Mouse (Mus musculus) gonadal fat pad, adult 2 months (tissue): Measurements from ENCODE around the gene Naa38. TPM values are rescaled to one million over a fixed set of nuclear protein-coding genes. Genes with fewer than 3 reads are reported as not detected.
"Not testable (repeated sequence)": the region's sequence is repeated elsewhere in the genome, so short reads cannot be mapped to it uniquely, and the experiment has no call there.

Experiments used
- DNase-seq: peaks from one replicate; pipeline ENCODE4 v3.0.0-alpha.2; 2012; ENCODE audit warnings: low read depth
- polyA plus RNA-seq: library from polyadenylated mRNA; depleted of rRNA; stranded (reverse); fragments of >200 nt; gene quantifications from 2 replicates; pipeline ENCODE4 v1.2.3, GENCODE M21; 2012

Naa38 gene
- polyA plus RNA-seq, 1 experiment, result 269 TPM

DNA sequence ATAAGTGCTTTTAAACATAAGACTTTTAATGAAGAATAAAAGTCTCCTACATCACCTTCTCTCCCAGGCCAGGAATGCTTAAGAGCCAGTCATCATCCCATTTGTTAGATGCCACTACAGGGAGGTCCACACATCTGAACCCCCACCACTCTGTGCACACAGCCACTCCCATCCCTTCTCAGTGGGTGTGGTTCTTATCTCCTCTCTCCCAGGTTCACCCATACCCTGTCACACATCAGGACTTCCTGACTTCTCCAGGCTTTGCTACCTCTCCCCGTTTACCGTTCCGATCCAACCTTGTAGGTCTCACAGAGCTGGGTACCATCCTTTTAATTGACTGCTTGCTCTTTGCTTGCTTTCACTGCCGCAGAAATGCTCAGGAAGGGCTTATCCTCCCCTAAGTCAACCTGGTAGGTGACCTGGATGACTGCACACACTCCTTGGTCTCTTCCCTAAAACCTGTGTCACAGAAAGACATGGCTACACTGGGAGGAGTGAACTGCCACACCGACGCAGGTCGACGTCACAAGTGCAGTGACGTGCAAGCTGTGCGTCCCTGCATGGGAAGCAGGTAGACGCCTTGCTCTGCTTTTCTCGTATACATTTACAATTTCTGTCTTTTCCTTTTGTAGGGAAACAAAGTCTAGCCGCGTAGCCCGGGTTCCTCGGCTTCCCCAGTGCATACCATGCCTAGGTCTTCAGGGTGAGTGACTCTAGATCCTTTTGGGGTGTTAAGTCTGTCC, 21.9 kb upstream of the Naa38 start:
- DNase-seq, result no peak

DNA sequence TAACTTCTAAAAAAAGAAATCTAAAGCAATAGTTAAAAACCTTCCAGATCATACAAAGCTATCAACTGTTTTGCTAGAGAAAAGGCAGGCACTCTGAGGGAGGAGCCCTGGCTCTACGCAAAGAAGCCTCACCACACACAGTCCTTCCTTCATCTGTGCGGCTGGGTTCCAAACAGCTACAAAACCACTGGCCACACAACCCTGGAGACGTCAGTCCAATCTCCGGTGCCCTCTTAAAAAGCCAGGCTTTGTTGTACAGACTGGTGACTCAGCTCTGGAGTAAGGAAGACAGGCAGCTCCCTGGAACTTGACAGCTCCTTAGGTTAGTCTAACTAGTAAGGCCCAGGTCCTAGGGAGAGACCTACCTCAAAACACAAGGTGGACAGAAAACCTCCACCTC, 19.6 kb upstream of the Naa38 start:
- no peak for DNase-seq

DNA sequence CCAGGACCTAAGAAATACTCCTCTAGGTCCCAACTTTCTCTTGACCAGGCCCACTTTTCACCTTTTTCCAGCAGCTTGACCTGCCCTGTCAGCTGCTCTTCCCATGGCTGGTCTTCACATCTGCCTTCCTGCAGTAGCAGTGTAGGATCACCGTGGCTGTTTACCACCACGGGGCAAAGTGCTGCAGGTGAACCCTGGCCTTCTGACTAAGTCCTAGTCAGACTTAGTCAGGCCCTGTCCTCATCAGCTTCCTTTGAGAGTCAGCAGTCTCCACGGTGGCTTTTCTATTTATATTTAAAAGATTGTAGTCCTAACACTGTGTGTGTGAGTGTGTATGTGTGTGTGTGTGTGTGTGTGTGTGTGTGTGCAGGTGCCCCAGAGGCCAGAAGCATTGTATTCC, 17.5 kb upstream of the Naa38 start:
- no peak for DNase-seq

DNA sequence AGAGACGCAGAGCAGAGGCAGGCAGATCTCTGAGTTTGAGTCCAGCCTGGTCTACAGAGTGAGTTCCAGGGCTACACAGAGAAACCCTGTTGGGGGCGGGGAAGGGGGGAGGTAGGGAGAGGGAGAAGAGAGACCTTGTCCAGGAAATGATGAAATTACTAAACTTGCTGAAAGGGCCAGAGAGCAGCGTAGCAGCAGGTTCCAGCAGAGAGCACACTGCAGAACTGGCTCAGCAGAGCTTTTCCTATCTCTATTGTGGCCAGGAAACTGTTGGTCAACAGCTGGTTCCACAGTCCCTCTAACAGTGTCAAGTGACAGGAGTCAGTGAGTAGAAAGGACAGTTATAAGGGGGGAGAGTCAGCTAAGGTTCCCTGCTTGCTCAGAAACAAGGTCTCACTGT, 15.7 kb upstream of the Naa38 start:
- no peak for DNase-seq

DNA sequence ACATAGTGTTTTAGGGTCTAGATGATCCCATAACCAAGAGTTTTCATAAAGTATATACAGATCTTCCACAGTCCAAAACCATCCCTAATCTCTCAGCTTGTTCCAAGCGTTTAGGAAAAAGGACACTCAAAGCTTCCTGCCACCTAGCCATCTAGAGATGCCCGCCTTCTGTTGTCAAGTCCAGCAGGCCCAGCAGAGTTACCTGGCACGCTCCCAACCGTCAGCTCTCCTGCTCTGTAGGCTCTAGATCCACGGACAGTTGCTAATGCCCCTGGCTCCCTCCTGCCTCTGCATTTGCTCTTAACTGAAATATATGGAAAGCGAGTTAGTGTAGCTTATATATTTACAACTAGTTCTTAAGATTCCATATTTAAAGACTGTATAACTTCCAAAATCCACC, 13.9 kb upstream of the Naa38 start:
- no peak for DNase-seq

DNA sequence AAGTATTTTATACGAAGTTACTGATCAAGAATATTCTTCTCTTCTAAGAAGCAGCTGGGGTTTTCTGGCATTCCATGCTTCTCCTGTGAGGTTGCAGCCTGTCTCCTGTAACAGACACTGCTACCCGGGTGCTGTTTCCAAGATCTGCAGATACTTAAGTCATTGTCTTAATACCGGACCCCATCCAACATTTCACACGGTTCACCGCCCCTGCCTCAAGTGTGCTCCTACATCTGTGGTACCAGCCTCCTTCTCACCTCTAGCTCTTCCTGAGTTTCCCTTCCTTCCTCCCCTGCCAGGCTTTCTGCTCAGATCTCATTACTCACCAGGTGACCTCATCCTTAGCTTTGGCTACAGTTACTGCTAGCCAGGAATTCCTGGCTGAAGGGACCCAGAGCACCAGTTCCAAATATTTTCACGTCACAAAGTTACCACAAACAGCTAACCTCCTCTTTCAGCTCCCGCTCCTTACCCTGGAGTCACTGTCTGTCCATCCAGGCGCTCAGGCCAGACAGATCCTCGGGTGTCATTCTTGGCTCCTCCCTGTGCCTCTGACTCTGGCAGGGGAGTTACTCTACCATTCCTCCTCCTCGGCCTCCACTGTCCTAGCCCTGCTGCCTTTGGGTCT, 12.7 kb upstream of the Naa38 start:
- DNase-seq, result no peak

DNA sequence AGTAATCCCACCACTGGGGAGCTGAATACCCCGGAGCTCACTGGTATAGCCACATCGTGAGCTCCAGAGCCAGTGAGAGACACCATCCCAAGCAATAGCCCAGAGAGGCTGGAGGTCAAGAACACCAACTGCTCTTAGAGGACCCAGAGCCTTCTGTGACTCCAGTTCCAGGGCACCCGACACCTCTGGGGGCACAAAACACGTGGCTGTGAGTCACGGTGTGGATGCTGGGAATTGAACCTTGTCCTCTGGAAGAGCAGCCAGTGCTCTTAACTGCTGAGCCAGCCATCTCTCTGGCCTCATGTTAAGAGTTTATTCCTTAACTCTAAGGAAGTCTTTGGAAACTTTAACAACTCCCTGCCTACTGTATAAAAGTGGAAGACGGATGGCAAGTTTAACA, 10.3 kb upstream of the Naa38 start:
- DNase-seq, result no peak

DNA sequence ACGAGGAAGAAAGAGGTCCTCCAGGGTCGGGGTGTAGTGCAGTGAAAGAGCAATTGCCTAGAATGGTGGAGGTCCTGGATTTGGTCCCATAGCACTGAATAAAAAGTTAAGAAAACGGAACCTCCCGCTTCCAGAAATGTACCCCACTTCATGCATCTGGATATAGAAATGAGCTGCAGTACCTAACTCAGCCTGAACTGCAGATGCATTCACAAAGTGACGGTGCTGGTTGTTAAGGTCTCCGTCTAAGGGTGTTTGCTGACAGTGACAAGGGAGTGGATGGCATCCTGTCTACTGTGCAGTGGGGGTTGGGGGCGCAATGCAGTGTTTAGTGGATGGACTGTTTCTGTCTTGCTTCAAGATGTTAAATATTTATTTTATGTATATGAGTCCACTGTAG, 8.5 kb upstream of the Naa38 start:
- DNase-seq, result no peak

DNA sequence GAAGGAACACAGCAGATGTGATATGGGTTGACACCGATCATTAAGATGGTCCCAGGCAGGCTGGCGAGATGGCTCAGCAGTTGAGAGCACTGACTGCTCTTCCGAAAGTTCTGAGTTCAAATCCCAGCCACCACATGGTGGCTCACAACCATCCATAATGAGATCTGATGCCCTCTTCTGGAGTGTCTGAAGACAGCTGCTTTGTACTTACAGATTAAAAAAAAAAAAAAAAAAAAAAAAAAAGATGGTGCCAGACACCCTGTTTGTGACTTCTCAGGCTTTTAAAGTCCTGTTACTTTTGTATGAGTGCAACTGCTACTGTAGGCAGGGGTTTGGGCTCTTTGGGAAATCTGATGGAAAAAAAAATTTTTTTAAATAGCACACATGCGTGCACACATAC, 6.6 kb upstream of the Naa38 start:
- DNase-seq, result no peak

DNA sequence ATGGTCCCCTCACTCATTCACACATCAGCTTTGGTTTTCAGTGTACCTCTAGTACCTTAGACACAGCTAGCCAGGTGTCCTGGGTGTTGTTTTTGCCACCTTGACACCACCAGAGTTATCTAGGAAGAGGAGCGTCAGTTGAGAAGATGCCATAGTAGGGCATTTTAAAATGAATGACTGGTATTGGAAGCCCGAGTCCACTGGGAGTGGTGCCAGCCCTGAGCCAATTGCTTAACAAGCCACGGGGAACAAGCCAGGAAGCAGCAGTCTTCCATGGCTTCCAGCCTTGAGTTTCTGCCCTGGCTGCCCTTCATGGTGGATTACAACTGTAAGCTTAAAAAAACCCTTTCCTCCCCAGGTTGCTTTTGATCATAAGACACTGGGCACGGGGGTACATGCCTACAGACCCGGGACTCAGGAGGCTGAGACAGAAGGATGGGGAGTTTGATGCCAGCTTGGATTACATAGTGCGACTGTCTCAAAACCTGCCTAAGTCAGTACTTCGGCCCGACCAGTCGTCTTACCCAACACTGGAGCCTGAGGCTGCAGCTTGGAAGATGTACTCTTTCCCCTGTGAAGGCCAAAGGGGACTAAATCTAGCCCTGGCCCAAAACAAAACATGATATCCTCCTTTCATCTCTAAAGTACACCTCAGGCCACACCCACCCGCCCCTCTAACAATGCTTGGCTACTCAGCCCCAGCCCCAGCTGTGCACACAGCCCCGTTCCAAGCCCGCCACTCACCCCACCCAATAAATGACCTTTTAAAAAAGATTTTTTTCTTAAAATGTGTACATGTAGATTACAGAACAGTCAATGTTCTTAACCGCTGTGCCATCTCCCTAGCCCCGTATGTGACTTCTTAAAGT, 5.5 kb upstream of the Naa38 start:
- DNase-seq, result no peak

DNA sequence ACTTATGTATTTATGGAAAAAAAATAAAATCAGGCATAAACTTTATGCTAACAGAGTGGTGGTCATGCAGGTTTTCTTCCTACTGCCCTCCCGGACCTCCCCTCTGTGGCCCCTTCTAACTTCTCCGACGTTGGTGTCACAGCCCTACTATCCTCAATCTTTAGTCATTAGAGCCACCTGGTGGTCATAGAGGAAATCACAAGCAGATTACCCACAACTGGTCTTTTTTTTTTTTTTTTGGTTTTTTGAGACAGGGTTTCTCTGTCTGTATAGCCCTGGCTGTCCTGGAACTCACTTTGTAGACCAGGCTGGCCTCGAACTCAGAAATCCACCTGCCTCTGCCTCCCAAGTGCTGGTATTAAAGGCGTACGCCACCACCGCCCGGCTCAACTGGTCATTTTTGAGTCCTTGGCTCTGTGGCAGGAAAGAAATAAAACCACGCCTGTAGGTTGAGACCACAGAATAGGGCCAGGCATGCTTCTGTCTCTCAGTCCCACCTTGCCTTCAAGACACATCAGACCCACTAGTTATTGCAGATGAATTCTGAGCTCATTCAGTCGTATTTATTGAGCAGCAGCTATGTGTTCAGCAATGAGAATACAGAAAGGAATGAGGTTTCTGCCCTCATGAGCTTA, 4.8 kb upstream of the Naa38 start:
- no peak for DNase-seq

DNA sequence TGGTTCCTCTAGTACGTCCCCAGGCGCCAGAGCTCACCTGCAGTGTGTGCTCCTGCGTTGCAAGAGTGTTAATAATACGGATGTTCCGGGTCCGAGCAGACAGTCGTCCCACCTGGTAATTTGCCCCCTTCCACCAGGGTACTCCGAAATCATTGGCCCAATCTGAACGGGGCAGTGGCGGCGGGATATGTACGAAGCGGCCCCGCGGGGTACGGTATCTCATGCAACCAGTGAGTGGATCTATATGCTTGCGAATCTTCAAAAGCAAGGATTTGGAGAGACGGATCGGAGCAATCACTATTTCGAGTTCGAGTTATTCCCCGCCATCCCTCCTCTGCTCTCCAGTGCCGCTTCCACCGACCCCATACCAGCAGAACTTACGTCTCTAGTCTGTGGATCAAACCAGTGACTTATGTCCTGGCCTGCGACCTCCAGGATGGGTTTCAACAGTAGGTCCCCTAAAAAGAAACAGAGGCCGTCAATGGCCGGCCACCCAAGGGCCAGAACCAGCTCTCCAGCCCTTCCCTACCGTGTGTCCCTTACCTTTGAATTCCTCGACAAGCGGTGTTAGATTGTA, 608 bp upstream of the Naa38 start:
- DNase-seq, result not testable (repeated sequence)

DNA sequence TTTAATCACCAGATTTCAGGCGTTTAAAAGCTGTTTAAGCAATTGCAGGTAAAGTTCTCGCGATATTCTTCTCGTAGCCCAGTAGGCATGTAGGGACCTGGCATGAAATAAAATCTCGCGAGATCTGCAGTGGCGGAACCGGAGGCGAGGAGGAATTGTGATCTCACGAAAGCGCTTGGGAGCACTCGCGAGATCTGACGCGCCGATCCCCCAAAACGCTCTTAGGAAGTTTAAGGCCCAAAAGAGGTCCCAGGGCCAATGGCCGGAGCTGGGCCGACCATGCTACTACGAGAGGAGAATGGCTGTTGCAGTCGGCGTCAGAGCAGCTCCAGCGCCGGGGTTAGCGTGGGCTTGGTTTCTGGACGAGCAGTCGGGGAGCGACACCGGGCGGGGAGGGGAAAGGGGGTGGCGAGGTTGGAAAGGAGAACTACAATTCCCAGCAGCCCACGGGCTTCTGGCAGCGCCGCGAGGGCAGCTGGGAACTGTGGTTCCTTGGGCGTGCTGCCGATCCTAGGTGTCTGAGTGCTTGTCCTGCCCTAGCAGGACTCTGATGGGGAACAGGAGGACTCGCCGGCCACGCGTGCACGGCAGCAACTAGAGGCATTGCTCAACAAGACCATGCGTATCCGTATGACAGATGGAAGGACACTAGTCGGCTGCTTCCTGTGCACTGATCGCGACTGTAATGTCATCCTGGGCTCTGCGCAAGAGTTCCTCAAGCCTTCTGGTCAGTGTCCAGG, 517 bp downstream of the Naa38 start:
- no peak for DNase-seq

DNA sequence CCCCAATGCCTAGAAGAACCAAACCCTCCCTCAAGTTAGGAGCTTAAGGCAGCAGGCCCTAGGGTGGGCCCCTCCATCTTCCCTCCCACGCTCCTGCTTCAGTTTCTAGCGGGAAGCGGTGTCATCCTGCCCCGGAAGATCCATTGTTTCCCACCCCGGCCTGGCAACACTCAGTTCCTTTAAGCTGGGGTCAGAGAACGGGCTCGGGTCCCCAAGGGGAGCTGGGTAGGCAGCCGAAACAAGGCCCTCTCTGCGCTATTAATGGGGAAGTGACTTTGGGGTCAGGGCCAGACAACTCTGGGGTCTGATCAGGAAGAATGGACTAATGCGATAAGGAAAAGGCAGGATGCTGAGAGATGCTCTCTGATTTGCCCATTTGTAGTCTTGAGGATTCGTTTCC, 1.5 kb downstream of the Naa38 start:
- DNase-seq, result no peak

DNA sequence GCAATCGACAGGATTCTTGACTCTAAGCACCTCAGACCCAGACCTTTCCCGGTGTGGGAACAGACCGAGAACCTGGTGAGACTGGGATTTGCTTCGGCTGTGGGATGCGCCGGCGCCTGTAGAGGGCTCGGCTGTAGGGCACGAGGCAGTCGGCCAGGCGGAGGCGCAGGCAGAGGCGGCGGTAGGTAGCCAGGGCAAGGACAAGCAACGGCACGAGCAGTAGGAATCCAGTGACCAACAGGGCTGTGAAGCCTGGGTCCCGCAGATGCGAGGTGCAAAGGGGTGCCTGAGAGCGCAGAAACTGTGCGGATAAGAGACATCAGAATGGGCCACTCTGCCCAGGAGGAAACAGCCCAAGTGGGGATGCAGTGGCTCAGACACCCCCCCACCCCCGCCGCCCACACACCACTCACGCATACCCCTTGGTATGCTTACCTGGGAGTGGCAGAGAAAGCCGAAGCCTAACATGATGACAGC, 2.3 kb downstream of the Naa38 start:
- DNase-seq, result no peak

DNA sequence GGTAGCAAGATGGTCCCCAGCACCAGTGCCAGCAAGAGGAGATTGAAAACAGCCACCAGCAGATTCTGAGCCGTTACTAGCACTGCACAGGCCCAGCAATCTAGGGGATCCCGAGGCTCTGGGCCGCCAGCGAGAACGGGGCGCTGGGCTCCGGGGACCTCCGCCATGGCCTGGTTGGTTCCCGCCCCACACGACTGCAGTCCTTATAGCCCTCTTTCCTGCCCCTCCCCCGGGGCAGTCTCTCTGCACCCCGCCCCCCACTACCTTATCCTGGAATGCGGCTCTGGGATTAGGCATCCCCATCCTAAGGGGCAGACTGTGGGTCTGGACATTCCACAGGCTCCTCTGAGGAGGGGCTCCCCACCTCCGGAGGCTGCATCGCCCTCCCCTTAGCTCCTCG, 2.8 kb downstream of the Naa38 start, which contains the start of gene Tmem88:
Gene Tmem88, minus strand, starts transcription at position 176 of the 400 bp plus-strand sequence.
- DNase-seq, result no peak

DNA sequence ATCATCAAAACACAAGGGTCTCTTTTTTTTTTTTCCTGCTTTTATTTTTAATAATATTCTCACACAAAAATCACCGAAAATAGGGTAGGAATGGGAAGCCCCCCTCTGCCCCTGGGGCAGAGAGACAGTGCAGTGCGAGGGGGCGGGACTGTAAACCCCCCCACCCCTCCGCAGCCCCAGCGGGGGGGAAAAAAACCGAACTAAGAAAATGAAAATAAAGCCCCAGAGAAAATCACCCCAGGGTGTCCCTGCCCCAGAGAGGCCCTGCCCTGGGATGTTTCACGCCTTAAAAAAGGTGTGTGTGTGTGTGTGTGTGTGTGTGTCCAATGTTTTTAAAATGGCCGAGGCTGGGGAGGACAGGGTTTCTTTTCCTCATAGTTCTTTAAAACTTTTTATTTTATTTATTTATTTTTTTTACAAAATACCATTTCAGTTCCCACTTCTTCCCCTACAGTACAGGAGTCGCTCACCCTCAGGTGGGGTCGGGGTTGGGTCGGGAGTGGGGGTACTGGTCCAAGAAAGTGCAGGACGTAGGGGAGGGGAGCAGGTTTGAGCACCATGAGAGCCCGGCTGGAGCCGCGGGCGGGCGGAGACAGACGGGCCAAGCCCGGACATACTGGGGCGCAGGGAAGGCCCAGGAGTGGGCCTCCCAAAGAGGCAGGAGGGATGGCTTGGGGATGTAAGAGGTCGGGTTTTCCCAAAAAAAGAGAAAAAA, 3.4 kb downstream of the Naa38 start:
- DNase-seq, result no peak

DNA sequence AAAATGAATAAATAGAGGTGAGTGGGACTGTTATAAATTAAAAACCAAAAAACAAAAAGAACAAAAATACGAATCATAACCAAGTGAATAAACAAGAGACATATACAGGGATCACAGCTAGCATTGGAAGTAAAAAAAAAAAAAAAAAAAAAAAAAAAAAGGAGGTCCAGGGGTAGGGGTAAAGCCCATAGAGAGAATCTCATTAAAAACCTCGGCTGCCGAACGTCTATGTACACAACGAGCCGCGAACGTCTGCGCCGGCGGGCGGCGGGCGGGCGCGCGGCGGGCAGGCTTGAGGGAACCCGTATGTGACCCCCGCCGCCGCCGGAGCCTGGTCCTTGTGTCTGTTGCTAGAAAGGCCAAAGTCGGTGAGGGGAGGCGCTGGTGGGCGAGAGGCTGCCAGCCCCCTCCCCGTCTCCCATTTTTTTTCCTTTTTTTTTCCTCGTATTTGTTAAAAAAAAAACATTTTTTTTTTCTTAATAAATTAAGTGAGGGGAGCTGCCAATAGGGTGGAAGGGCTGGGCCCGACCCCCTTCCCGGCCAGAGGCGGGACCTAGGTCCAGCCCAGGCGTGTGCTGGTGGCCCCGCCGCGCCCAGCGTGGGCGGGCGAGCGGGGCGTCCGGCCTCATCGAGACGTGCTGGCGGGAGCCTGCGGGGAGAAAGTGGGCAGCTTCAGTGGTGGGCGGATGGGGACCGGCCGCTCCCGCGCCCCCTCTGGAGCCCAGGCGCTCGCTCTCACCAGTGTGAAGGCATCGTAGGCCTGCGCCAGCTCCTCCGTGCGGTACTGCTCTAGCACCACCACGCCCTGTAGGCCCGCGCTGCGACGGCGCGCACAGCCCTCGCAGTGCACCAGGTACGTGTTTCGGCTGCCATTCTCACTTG, 4.2 kb downstream of the Naa38 start:
- DNase-seq, result no peak
